Comparison of ENCODE assay signal across 16 mouse cellular contexts in the genomic region with DNA sequence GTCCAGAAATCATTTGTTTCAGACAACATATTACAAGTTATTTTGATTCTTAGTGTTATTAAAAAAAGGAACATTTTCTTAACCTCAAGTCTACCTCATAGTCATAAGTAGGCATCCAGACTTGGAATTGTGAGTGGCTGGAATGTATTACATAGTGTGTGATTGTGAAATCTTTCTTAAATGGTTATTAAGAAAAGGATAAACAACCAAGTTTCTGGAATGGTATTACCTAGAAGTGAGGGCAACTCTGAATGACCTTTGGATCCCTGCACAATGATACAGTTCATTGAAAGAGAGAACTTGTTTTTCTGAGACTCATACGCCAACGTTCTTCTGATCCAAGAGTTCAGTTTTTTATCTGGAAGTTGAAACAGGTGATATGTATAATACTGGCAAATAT.
"Had no signal": no experiment of that assay in that cellular context is flagged by ENCODE, and none has a peak within 500 bp of the region (broad histone marks: within the 10 kb centered on the region; RNA-seq: fewer than 3 reads in every experiment).

No protein-coding gene starts in this region.

- H3K4me2 ChIP-seq: liver, embryonic 12.5 days; liver, embryonic 15.5 days; lung, embryonic 14.5 days; midbrain, embryonic 11.5 days; stomach, embryonic 15.5 days had no signal

- ATAC-seq: hindbrain, embryonic 16.5 days; intestine, embryonic 16.5 days; liver, embryonic 12.5 days had no signal

- H3K9me3 ChIP-seq: liver, embryonic 12.5 days; liver, embryonic 15.5 days; stomach, embryonic 15.5 days had no signal

- H3K4me3 ChIP-seq: left cerebral cortex, adult 2 months; liver, embryonic 12.5 days; liver, embryonic 15.5 days; stomach, embryonic 15.5 days had no signal

- H3K36me3 ChIP-seq: liver, embryonic 12.5 days; liver, embryonic 15.5 days; stomach, embryonic 15.5 days had no signal

- H3K9ac ChIP-seq: liver, embryonic 12.5 days; liver, embryonic 15.5 days; lung, embryonic 14.5 days; stomach, embryonic 15.5 days had no signal

- H3K4me1 ChIP-seq: liver, embryonic 12.5 days; liver, embryonic 15.5 days; stomach, embryonic 15.5 days had no signal

- H3K27me3 ChIP-seq: liver, embryonic 12.5 days; liver, embryonic 15.5 days; stomach, embryonic 15.5 days had no signal

- DNase-seq: kidney, postnatal 25 days; layer of hippocampus, postnatal 36 days; midbrain, embryonic 14.5 days; right cerebral cortex, postnatal 14 days; right cerebral cortex, postnatal 4 days; spleen, adult 18-20 months; thymus, postnatal 25 days had no signal

- H3K27ac ChIP-seq: kidney, postnatal 0 days; left cerebral cortex, adult 2 months; liver, embryonic 12.5 days; liver, embryonic 15.5 days; stomach, embryonic 15.5 days had no signal
